ENCODE assay signal across 8 mouse cellular contexts in genomic region chr9:84343435-84344095, GRCm38 (mm10).
A peak's percentile ranks its signal among the peaks of the same experiment; 100 is the strongest.
DNase-seq lines count a peak whose midpoint lies in the region; ATAC-seq and TF ChIP-seq lines count a peak whose summit lies in the region.

No protein-coding gene starts in this region.

- no peak overlapping the region for H3K4me3 ChIP-seq in embryonic facial prominence, embryonic 10.5 days
- H3K4me3 ChIP-seq in heart, embryonic 12.5 days: no peak overlapping the region
- no peak overlapping the region for H3K4me3 ChIP-seq in kidney, embryonic 15.5 days (replicated peaks)
- H3K4me3 ChIP-seq in limb, embryonic 13.5 days: no peak overlapping the region
- no peak overlapping the region for H3K4me3 ChIP-seq in midbrain, embryonic 16.5 days (ENCODE audit: low read depth, low read length)
- H3K4me3 ChIP-seq in spleen, adult 2 months (ENCODE audit: extremely low read depth, insufficient read depth, insufficient read length): no peak overlapping the region

- no peak for TF ChIP-seq POLR2A in spleen, adult 2 months (IDR thresholded peaks at IDR 0.05; ENCODE audit: low read depth, low read length)

- peak; percentile 8 for DNase-seq in 3134 (ENCODE audit: extremely low read depth, insufficient read length, low spot score)
- peak; percentile 87 for DNase-seq in adrenal gland, postnatal 10 days
- DNase-seq in embryonic facial prominence, embryonic 10.5 days (ENCODE audit: low spot score): peak; percentile 87
- DNase-seq in spleen, adult 2 months (ENCODE audit: low read depth in 1 of 2, low spot score in 2 of 2): peak; percentile 14 to 24

- H3K36me3 ChIP-seq in embryonic facial prominence, embryonic 10.5 days (replicated peaks): no peaks in the 10 kb centered on the region
- H3K36me3 ChIP-seq in heart, embryonic 12.5 days: no peaks in the 10 kb centered on the region
- H3K36me3 ChIP-seq in kidney, embryonic 15.5 days: no peaks in the 10 kb centered on the region
- no peaks in the 10 kb centered on the region for H3K36me3 ChIP-seq in limb, embryonic 13.5 days
- no peaks in the 10 kb centered on the region for H3K36me3 ChIP-seq in midbrain, embryonic 16.5 days (ENCODE audit: control insufficient read depth, insufficient read depth, low read length)
- H3K36me3 ChIP-seq in spleen, adult 2 months (ENCODE audit: control insufficient read depth, insufficient read depth, low read length): no peaks in the 10 kb centered on the region

- no peaks in the 10 kb centered on the region for H3K4me1 ChIP-seq in embryonic facial prominence, embryonic 10.5 days
- no peaks in the 10 kb centered on the region for H3K4me1 ChIP-seq in heart, embryonic 12.5 days (replicated peaks)
- H3K4me1 ChIP-seq in kidney, embryonic 15.5 days: no peaks in the 10 kb centered on the region
- no peaks in the 10 kb centered on the region for H3K4me1 ChIP-seq in limb, embryonic 13.5 days
- H3K4me1 ChIP-seq in midbrain, embryonic 16.5 days (ENCODE audit: control insufficient read depth, insufficient read depth, low read length): no peaks in the 10 kb centered on the region
- H3K4me1 ChIP-seq in spleen, adult 2 months (ENCODE audit: control insufficient read depth, insufficient read depth, insufficient read length): no peaks in the 10 kb centered on the region

- WGBS in embryonic facial prominence, embryonic 10.5 days: 22% methylated on average over 7 of the region's 7 CpGs
- WGBS in heart, embryonic 12.5 days: 14% methylated on average over 7 of the region's 7 CpGs
- WGBS in kidney, embryonic 15.5 days: 18% methylated on average over 7 of the region's 7 CpGs
- WGBS in limb, embryonic 13.5 days: 21% methylated on average over 7 of the region's 7 CpGs
- WGBS in midbrain, embryonic 16.5 days: 11% methylated on average over 7 of the region's 7 CpGs
- 19% methylated on average over 7 of the region's 7 CpGs for WGBS in spleen, adult 2 months

- no peak overlapping the region for H3K4me2 ChIP-seq in heart, embryonic 12.5 days
- H3K4me2 ChIP-seq in kidney, embryonic 15.5 days: no peak overlapping the region
- H3K4me2 ChIP-seq in limb, embryonic 13.5 days (replicated peaks): no peak overlapping the region
- no peak overlapping the region for H3K4me2 ChIP-seq in midbrain, embryonic 16.5 days (ENCODE audit: low read length)

- H3K9ac ChIP-seq in heart, embryonic 12.5 days: no peak overlapping the region
- H3K9ac ChIP-seq in kidney, embryonic 15.5 days: no peak overlapping the region
- H3K9ac ChIP-seq in limb, embryonic 13.5 days: no peak overlapping the region
- no peak overlapping the region for H3K9ac ChIP-seq in midbrain, embryonic 16.5 days (ENCODE audit: low read depth, low read length)

- no peaks in the 10 kb centered on the region for H3K9me3 ChIP-seq in embryonic facial prominence, embryonic 10.5 days
- H3K9me3 ChIP-seq in heart, embryonic 12.5 days (replicated peaks): no peaks in the 10 kb centered on the region
- H3K9me3 ChIP-seq in kidney, embryonic 15.5 days (replicated peaks): no peaks in the 10 kb centered on the region
- H3K9me3 ChIP-seq in limb, embryonic 13.5 days: no peaks in the 10 kb centered on the region
- no peaks in the 10 kb centered on the region for H3K9me3 ChIP-seq in midbrain, embryonic 16.5 days (replicated peaks; ENCODE audit: control insufficient read depth, low read length, poor library complexity, severe bottlenecking)

- H3K27me3 ChIP-seq in embryonic facial prominence, embryonic 10.5 days (replicated peaks; ENCODE audit: low read depth, poor library complexity, severe bottlenecking): no peaks in the 10 kb centered on the region
- H3K27me3 ChIP-seq in heart, embryonic 12.5 days (replicated peaks): no peaks in the 10 kb centered on the region
- no peaks in the 10 kb centered on the region for H3K27me3 ChIP-seq in kidney, embryonic 15.5 days
- no peaks in the 10 kb centered on the region; the same call in 1 of the 2 replicates for H3K27me3 ChIP-seq in limb, embryonic 13.5 days
- no peaks in the 10 kb centered on the region for H3K27me3 ChIP-seq in midbrain, embryonic 16.5 days (ENCODE audit: control insufficient read depth, insufficient read depth, low read depth, low read length)
- no peaks in the 10 kb centered on the region for H3K27me3 ChIP-seq in spleen, adult 2 months (ENCODE audit: control insufficient read depth, insufficient read depth, low read length)

- H3K27ac ChIP-seq in embryonic facial prominence, embryonic 10.5 days (replicated peaks): no peak overlapping the region
- H3K27ac ChIP-seq in heart, embryonic 12.5 days (ENCODE audit: poor library complexity, severe bottlenecking): no peak overlapping the region
- no peak overlapping the region for H3K27ac ChIP-seq in kidney, embryonic 15.5 days
- H3K27ac ChIP-seq in limb, embryonic 13.5 days: no peak overlapping the region
- H3K27ac ChIP-seq in midbrain, embryonic 16.5 days (ENCODE audit: low read length): no peak overlapping the region
- H3K27ac ChIP-seq in spleen, adult 2 months (ENCODE audit: insufficient read depth, low read length): no peak overlapping the region

- peak; percentile 57; the same call in 1 of the 2 replicates for ATAC-seq in heart, embryonic 12.5 days (ENCODE audit: insufficient number of reproducible peaks, low FRiP score)
- peak; percentile 92 for ATAC-seq in kidney, embryonic 15.5 days (replicated peaks; ENCODE audit: low FRiP score)
- peak; percentile 93 for ATAC-seq in limb, embryonic 13.5 days (ENCODE audit: low FRiP score, low read depth)
- peak; percentile 94 for ATAC-seq in midbrain, embryonic 16.5 days

- no peak for TF ChIP-seq CTCF in spleen, adult 2 months (IDR thresholded peaks at IDR 0.05; ENCODE audit: extremely low read depth, insufficient read depth, insufficient read length, insufficient replicate concordance)

Comparison
In these comparisons a context has a peak if more than half of its experiments do, and no peak if none do; other contexts are left out.
1. DNase-seq: peak in every context shown above with its lines; median percentile 87 in adrenal gland, postnatal 10 days; 87 in embryonic facial prominence, embryonic 10.5 days; 19 in spleen, adult 2 months; 8 in 3134.